Mouse (Mus musculus): Measurements from ENCODE around the gene Neu3.

DNA sequence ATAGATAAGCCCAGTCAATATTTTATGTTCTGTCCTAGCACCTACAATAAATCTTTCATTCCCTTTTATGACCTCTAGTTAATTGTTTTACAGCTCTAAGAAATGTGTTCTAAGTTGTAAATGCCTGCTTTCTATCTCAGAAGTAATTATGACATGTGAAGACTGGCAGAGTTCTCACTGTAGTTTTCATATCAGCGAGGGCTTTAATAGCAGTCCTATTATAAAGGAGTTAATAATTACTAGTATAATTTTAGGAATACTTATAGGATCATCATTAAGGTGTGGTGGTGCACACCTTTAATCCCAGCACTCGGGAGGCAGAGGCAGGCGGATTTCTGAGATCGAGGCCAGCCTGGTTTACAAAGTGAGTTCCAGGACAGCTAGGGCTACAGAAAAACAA lies 16.6 kb downstream of the Neu3 start:
- TF ChIP-seq CTCF (IDR thresholded peaks at IDR 0.05; ENCODE audit: low read depth, low read length) (no peak), GATA1 (IDR thresholded peaks at IDR 0.05; ENCODE audit: borderline replicate concordance, low read length) (no peak), POLR2AphosphoS5 (IDR thresholded peaks at IDR 0.05; ENCODE audit: insufficient replicate concordance, low read depth, low read length) (no peak), TAL1 (conservative IDR thresholded peaks at IDR 0.05; ENCODE audit: low read depth, low read length) (no peak), GATA2 (IDR thresholded peaks at IDR 0.05; ENCODE audit: borderline replicate concordance, low read depth, low read length) (no peak)

Data from G1E (cell line).